Mouse (Mus musculus): ENCODE measurements at regions not wholly inside any gene's neighbourhood (a gene's known extent, or its start where the extent isn't known, plus 50 kb on each side); places are given as distances from the start of the nearest gene placed in this dataset.

GRCm38 (mm10) chrX:14639378-14639777 lies 428.4 kb downstream of the H2al1n start:
- no peak for TF ChIP-seq CTCF (IDR thresholded peaks at IDR 0.05; ENCODE audit: borderline replicate concordance, extremely low read depth, insufficient read depth, insufficient read length)
- TF ChIP-seq POLR2A (IDR thresholded peaks at IDR 0.05; ENCODE audit: borderline replicate concordance, extremely low read depth, insufficient read depth, insufficient read length, poor library complexity, severe bottlenecking) = no peak

All from brain, embryonic 14.5 days (tissue).